Mouse (Mus musculus): Measurements from ENCODE around the gene Stx4a. TPM values are rescaled to one million over a fixed set of nuclear protein-coding genes. Genes with fewer than 3 reads are reported as not detected.
"Not testable (repeated sequence)": the region's sequence is repeated elsewhere in the genome, so short reads cannot be mapped to it uniquely, and the experiment has no call there.

Gene Stx4a
- total and polyA plus RNA-seq, 2 experiments from 2014 or later: 7.5 to 20.4 TPM

GRCm38 (mm10) chr7:127822494-127822893 is 1.6 kb upstream of the Stx4a start:
- Histone ChIP-seq H3K9ac (no peak overlapping the region), H3K9me3 (ENCODE audit: low read length) (no peaks in the 10 kb centered on the region), H3K4me3 (ENCODE audit: low read depth, low read length) (no peak overlapping the region), H3K27ac (ENCODE audit: low read depth, low read length) (no peak overlapping the region), H3K4me1 (ENCODE audit: insufficient read depth) (0 out of 2 replicates have a peak, but pooled peaks cover 8% of the 10 kb centered on the region), H3K27me3 (ENCODE audit: insufficient read depth, low read length) (no peaks in the 10 kb centered on the region), H3K36me3 (ENCODE audit: insufficient read depth) (peaks cover 2% of the 10 kb centered on the region; the same call in 1 of the 2 replicates), H3K4me2 (ENCODE audit: low read depth) (0 out of 2 replicates have a peak overlapping the region, but pooled peaks have one; percentile 70)
- no peak for TF ChIP-seq CTCF (IDR thresholded peaks at IDR 0.05; ENCODE audit: low read depth)
- 84% methylated on average over 3 of the region's 3 CpGs for WGBS
- ATAC-seq: no peak
- DNase-seq: no peak

- Histone ChIP-seq H3K27ac (ENCODE audit: low read depth, low read length) (peak overlapping the region; percentile 86), H3K9me3 (ENCODE audit: low read length) (no peaks in the 10 kb centered on the region), H3K4me1 (ENCODE audit: insufficient read depth) (0 out of 2 replicates have a peak, but pooled peaks cover 8% of the 10 kb centered on the region), H3K27me3 (ENCODE audit: insufficient read depth, low read length) (no peaks in the 10 kb centered on the region), H3K9ac (peak overlapping the region; percentile 83), H3K4me2 (ENCODE audit: low read depth) (peak overlapping the region; percentile 70), H3K4me3 (ENCODE audit: low read depth, low read length) (peak overlapping the region; percentile 74), H3K36me3 (ENCODE audit: insufficient read depth) (no peaks in the 10 kb centered on the region)
- 0 out of 2 replicates have a peak, but pooled peaks have one; percentile 1 for ATAC-seq
- 53% methylated on average over 11 of the region's 11 CpGs for WGBS
- peak; percentile 34 for TF ChIP-seq CTCF (IDR thresholded peaks at IDR 0.05; ENCODE audit: low read depth)
- no peak for DNase-seq
These were observed 590 bp upstream of the Stx4a start for GRCm38 (mm10) chr7:127823236-127824171.

GRCm38 (mm10) chr7:127835550-127835949 is 11.5 kb downstream of the Stx4a start:
- 82% methylated on average over 2 of the region's 2 CpGs for WGBS
- no peak overlapping the region for H3K27ac ChIP-seq (ENCODE audit: low read depth, low read length)
- no peak for DNase-seq

GRCm38 (mm10) chr7:127837473-127837872 is 13.4 kb downstream of the Stx4a start:
- no peaks in the 10 kb centered on the region; the same call in 1 of the 2 replicates for H3K4me1 ChIP-seq (ENCODE audit: insufficient read depth)
- 88% methylated on average over 5 of the region's 5 CpGs for WGBS
- ATAC-seq: no peak

More at GRCm38 (mm10) chr7:127835550-127835949, 11.5 kb downstream of the Stx4a start:
- Histone ChIP-seq H3K36me3 (ENCODE audit: insufficient read depth) (no peaks in the 10 kb centered on the region), H3K27me3 (ENCODE audit: insufficient read depth, low read length) (no peaks in the 10 kb centered on the region), H3K4me3 (ENCODE audit: low read depth, low read length) (no peak overlapping the region), H3K4me2 (ENCODE audit: low read depth) (no peak overlapping the region), H3K9ac (no peak overlapping the region), H3K4me1 (ENCODE audit: insufficient read depth) (no peaks in the 10 kb centered on the region), H3K9me3 (ENCODE audit: low read length) (no peaks in the 10 kb centered on the region)
- TF ChIP-seq CTCF (IDR thresholded peaks at IDR 0.05; ENCODE audit: low read depth): no peak
- ATAC-seq: no peak

GRCm38 (mm10) chr7:127837878-127838277 is 13.8 kb downstream of the Stx4a start:
- not testable (repeated sequence) for H3K4me3 ChIP-seq (ENCODE audit: low read depth, low read length); H3K36me3 ChIP-seq (ENCODE audit: insufficient read depth); H3K27ac ChIP-seq (ENCODE audit: low read depth, low read length); H3K9me3 ChIP-seq (ENCODE audit: low read length); DNase-seq; H3K4me2 ChIP-seq (ENCODE audit: low read depth); H3K9ac ChIP-seq; H3K4me1 ChIP-seq (ENCODE audit: insufficient read depth); H3K27me3 ChIP-seq (ENCODE audit: insufficient read depth, low read length); ATAC-seq
- WGBS: 81% methylated on average over 4 of the region's 4 CpGs

More at GRCm38 (mm10) chr7:127837473-127837872, 13.4 kb downstream of the Stx4a start:
- no peak overlapping the region for H3K9ac ChIP-seq
- H3K9me3 ChIP-seq (ENCODE audit: low read length): no peaks in the 10 kb centered on the region
- no peak overlapping the region for H3K27ac ChIP-seq (ENCODE audit: low read depth, low read length)
- H3K4me2 ChIP-seq (ENCODE audit: low read depth): no peak overlapping the region
- no peaks in the 10 kb centered on the region for H3K27me3 ChIP-seq (ENCODE audit: insufficient read depth, low read length)
- no peaks in the 10 kb centered on the region for H3K36me3 ChIP-seq (ENCODE audit: insufficient read depth)
- no peak overlapping the region for H3K4me3 ChIP-seq (ENCODE audit: low read depth, low read length)
- TF ChIP-seq CTCF (IDR thresholded peaks at IDR 0.05; ENCODE audit: low read depth): no peak
- DNase-seq: no peak

- ATAC-seq; H3K27ac ChIP-seq (ENCODE audit: low read depth, low read length); H3K4me3 ChIP-seq (ENCODE audit: low read depth, low read length); H3K27me3 ChIP-seq (ENCODE audit: insufficient read depth, low read length); H3K4me1 ChIP-seq (ENCODE audit: insufficient read depth); DNase-seq; H3K9me3 ChIP-seq (ENCODE audit: low read length); H3K4me2 ChIP-seq (ENCODE audit: low read depth); H3K36me3 ChIP-seq (ENCODE audit: insufficient read depth); H3K9ac ChIP-seq: not testable (repeated sequence)
- WGBS: 77% methylated on average over 2 of the region's 2 CpGs
These were observed 15.9 kb downstream of the Stx4a start for GRCm38 (mm10) chr7:127840031-127840430.

- Histone ChIP-seq H3K27me3 (ENCODE audit: insufficient read depth, low read length) (no peaks in the 10 kb centered on the region), H3K36me3 (ENCODE audit: insufficient read depth) (peaks cover under 1% of the 10 kb centered on the region; the same call in 1 of the 2 replicates), H3K9ac (peak overlapping the region; percentile 67), H3K9me3 (ENCODE audit: low read length) (no peaks in the 10 kb centered on the region), H3K27ac (ENCODE audit: low read depth, low read length) (peak overlapping the region; percentile 95), H3K4me3 (ENCODE audit: low read depth, low read length) (peak overlapping the region; percentile 82), H3K4me1 (ENCODE audit: insufficient read depth) (peaks cover 3% of the 10 kb centered on the region; the same call in 1 of the 2 replicates), H3K4me2 (ENCODE audit: low read depth) (peak overlapping the region; percentile 97)
- DNase-seq: no peak
- peak; percentile 12 for ATAC-seq
- WGBS: 1% methylated on average over 15 of the region's 15 CpGs
- TF ChIP-seq CTCF (IDR thresholded peaks at IDR 0.05; ENCODE audit: low read depth): no peak
These were observed 16.8 kb downstream of the Stx4a start for GRCm38 (mm10) chr7:127840886-127841285.

All from forebrain, postnatal 0 days (tissue).